Mouse (Mus musculus): Measurements from ENCODE around the gene Ddr2.
"Not testable (repeated sequence)": the region's sequence is repeated elsewhere in the genome, so short reads cannot be mapped to it uniquely, and the experiment has no call there.

Ddr2 gene

DNA sequence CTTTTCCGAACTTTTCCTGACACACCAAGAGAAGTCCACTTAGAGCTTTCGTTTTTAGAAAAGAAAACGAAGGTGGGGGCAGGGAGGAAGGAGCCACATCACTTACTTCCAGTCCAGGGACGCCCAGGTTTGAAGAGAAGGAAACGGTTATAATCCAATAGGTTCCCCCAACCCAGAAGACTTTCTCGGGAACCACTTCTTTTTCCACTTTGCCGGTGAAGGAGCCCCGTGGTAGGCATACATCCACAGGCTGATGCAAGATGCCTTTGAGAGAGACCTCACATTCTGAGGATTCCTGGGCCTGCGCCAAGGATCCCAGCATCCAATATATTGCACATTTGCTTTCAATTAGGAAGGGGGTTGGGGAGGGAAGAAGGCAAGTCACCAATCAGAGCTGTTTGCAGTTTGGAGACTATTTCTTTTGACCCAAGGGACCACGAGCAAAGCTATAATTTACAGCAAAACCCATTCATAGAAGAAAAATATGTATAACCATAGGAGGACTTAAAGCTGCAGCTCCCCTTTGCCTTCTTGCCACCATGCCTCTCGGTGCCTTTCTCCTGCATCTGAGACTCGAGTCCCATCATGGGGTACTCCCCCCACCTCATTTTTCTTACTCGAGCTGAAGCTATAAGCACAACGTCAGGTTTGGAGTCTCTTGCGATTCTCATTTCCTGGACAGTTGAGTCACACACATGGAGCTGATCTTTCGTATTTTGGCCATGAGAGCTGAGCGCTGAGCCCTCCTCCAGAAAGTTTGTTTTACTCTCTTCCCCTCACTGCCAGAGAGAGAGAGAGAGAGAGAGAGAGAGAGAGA lies at the start of gene Ddr2:
Gene Ddr2 (minus strand): TSS at position 247 of the 817 bp plus-strand sequence.
- peak; percentile 57 for DNase-seq (ENCODE audit: low spot score)

DNA sequence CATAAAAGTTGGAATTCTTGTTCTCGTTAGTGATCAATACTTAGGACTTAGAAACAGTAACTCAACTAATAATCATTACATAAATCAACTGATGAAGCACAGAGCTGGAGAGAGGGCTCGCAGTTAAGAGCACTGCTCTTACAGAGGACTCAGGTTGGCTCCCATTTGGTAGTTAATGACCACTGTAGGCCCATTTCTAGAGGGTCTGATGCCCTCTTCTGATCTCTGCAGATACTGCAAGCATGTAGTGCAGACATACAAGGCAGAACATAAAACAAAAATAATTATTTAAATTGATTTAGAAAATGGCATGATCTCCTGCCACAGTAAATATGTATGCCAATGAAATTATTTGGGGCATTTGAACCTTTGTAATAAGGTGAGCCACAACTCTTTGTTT lies 49.1 kb upstream of the Ddr2 start:
- no peak for DNase-seq (ENCODE audit: low spot score)

DNA sequence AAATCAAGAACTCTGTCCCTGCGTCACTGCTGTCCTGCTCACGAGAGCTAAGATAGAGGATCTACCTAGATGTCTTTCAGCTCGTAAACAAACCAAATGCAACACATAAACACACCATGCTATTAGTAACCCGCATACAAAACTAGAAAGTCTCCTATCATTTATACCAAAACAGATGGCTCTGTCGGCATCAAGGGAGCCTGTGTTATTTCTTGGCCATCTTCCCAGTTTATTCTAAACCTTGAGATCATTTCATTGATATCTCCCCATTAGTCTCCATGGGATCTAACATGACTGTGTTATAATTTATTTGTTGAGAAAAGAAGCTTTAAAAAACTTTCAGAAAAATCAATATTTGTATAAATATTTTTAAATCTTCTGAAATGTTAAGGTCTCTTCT lies 45.2 kb upstream of the Ddr2 start:
- no peak for DNase-seq (ENCODE audit: low spot score)

DNA sequence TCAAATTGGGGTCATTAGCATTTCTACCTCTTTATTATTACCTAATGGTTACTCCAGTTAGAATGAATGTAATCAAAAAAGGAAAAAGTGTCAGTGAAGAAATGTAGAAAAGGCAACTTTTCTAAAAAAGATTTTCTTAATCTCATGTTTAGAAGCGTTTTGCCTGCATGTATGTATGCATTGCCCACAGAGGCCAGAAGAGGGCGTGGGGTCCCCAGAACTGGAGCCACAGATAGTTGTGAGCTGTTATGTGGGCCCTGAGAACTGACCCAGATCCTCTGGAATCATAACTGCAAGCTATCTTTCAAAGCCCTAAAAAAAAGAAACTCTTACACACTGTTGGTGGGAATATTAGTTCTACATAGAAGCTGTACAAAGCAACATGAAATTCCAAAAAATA lies 44.7 kb upstream of the Ddr2 start:
- no peak for DNase-seq (ENCODE audit: low spot score)

DNA sequence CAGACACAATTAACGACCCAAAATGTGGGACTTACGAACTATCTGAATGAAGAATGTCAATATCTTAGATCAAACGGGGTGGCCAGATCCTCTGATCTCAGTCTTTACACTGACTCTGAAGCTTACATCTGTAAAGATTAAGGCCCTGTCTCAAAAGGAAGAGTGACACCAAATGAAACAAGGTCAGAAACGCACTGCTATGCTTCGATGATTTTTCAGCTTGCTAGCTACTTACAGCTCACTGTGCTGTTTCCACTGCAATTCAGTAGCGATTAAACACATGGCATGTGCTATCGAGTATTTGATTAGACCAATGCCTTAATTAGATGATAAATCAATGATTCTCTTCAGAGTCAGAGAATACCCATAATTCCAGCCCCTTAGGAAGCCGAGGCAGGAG lies 43.4 kb upstream of the Ddr2 start:
- DNase-seq (ENCODE audit: low spot score) = no peak

DNA sequence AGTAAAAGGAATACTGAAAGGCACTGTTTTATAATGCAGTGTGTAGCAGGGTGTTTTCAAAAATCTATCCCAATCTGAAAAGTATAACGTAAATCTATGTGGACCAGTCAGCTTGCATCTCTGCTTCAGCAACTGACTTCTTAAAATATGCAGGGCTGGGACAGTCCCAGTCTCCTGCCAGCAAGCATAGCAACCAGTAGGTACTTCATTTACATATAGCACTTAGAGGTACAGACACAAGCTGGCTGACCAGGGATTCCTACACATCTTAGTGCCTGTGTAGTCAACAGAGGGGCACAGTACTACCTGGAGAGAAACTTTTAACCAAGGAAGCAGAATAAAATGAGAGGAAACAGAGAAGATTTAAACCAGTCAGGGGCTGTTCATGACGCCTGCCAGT lies 42.0 kb upstream of the Ddr2 start:
- no peak for DNase-seq (ENCODE audit: low spot score)

DNA sequence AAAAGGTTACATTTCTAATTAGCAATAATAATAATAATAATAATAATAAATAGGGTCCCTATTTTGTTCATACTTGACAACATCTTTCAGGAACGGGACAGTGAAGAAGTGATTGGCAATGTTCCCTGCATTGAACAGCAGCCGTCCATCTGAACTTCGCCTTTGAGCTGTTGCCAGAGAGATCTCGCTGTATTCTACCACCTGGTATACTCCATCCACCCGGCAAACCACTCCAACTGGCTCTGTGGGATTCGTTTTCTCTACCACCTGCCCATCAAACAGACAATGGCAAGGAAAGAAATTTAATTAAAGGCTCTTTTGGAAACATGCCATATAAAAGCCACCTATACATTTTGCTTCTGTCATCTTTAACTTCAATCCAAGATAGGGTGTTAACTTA lies 40.3 kb upstream of the Ddr2 start:
- no peak for DNase-seq (ENCODE audit: low spot score)

DNA sequence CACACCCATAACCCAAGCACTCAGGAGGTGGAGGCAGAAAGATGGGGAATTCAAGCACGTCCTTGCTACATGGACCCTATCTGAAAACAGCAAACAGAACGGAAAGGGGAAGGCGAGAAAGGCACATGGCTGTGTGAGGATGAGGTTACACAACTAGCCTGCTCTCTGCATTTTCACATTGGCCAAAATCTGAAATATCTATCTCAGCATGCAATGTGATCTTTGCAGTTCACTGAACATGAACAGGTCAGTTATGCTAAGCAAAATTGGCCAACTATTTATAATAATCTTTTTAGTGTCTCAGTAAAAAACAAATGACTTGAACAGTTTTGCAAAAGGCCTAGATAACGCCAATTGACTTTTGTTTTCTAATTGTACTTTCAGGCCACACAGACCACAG lies 39.2 kb upstream of the Ddr2 start:
- DNase-seq (ENCODE audit: low spot score) = no peak

DNA sequence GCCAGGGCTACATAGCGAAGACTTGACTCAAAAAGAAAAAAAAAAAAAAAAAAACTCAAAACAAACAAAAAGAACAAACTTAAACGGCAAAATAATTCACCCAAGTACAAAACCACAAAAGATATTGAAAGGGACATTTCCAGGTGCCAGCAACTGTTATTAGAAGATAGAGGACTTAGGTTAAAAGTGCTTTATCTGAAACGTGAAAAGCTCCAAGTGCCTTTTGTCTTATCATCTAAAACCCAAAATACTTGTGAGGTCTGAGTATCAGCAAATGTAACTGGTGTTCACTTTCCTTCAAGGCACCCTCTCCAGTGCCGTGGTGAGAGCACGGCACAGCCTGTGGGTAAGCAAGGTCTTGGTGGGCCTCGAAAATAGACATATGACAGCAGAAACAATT lies 38.0 kb upstream of the Ddr2 start:
- DNase-seq (ENCODE audit: low spot score) = no peak

DNA sequence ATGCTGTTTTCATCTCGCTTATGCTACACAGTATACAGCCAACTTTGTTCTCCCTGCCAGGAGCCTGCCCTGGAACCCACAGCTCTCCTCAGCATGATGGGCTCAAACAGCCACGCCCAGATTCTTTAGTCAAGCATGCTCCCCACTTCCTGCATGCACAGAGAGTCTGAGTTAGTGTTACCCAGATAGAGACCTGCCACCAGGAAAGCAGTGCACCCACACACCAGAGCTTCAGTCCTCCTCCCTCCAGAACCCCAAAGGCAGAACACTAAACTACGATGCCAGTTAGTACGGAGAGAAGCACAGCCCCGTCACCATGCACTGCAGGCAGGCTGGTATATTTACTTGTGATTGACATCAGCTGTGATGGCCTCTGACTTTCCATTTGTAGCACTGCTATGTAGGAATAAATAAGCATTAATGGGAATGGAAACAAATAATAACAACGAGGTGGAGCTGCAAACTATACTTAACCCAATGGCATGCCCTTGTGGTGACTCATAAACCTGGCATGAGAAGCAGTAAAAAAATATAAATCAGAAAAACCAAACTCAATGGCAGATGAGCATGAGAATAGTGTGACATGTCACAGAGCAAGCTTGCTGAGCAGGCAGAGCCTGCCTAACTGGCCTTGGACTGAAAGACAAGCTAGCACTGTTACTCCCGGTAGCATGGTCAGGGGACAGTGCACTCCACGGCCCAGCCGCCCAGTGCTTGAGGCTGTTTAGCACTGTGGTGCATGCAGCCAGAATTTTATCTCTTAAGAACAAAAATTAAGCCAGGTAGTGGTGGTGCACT lies 37.3 kb upstream of the Ddr2 start:
- peak; percentile 64 for DNase-seq (ENCODE audit: low spot score)

DNA sequence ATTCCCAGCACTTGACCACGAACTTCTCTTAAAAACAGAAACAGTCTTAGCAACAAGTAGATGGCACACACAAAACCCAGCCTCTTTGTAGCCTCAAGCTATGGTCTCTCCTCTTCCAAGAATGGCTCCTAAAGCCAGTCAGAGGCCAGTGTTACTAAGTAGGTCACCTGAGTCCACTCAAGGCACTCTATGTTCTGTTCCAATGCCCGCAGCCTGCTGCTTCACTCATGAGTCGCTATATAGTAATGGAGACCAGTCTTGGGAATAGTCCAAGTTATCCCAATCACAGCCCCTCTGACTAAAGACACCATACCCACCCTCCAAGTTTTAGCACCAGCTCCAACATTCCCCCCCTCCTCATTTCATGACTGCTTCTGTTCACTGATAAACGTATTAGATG lies 35.0 kb upstream of the Ddr2 start:
- no peak for DNase-seq (ENCODE audit: low spot score)

DNA sequence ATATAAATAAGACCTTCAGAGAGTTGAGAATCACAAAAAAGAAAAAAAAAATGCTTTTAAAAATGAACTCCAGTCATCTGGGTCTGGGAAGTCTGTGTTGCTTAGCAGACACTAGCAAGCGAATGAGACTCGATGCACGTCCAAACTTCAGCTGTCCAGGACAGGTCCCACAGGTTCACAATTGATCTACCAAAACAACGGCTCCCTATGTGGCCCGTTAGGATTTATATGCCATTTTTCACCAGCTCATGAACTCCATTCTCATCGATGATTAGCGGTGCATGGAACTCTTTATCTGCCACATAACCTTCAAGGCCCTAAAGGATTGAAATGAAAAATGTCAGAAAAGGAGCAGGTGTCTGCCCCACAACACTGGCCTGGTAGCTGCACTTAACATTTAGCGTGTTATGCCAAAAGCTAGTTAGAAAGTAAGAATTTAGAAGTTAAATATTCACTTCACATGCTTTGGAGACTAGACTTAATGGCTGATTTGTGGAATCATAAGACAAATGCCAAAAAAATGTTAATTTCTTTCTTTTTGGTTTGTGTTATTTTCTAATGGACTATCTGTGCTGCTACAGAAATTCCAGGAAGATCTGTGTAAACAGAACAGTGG lies 31.8 kb upstream of the Ddr2 start:
- DNase-seq (ENCODE audit: low spot score) = no peak

DNA sequence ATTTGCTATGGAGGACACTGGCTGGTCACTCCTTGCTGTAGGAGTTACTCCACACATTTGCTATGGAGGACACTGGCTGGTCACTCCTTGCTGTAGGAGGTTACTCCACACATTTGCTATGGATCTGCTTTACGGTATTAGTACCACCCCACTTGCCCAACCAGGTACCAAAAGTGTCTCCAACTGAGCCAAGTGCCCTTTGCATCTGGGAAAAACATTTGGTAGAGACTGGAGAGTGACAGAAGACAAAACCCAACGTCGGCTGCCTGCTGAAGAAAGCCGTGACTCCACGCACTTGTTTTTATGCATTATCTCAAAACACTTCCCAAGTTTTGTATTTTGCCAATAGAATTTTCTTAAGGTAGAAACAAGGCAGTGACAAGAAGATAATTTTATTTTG lies 31.1 kb upstream of the Ddr2 start:
- no peak for DNase-seq (ENCODE audit: low spot score)

DNA sequence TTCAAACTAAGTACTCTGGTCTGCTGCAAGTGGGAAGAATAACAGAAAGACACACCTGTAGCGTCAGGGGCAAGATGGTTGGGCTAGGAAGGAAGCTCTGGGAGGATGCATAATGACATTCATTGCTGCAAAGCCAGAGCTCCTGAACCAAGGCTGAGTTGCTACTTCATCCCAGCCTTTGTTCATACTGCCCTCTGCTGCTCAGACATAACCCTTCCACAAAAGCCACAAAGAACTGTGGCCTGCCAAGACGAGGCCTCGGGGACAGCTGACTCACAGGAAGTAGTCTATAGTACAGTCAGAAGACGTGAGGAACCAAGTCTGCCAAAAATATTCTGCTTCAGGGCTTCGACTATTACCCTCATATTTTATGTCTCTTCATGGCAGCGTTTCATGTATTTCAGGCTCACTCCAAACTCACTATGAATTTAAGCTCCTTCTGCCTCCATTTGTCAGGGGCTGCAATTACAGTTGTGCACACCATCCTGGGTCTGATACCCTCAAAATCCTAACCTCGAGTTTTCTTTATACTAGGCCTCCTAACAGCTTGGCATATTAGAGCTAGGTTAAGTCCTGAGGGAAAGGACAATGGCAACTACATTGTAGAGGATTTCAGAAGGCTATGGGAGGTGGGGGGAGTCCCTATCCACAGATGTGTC lies 25.9 kb upstream of the Ddr2 start:
- DNase-seq (ENCODE audit: low spot score) = peak; percentile 55

DNA sequence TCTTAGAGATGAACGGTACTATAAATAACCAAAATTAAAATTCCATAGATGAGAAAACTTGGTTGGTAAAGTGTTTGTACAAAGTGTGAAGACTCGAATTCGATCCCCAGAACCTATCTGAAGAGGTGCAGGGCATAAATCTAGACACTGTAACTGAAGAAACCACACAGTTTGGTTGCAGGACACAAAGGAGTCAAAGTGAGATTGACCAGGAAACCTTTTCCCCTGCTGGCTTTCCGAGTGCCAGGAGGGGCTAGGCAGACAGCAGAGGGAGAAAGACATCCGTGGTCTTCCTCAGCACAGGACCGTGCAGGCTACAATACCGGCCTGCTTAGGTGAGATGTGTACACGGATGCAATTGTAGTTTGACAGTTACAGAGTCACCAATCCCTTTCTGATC lies 23.7 kb upstream of the Ddr2 start:
- no peak for DNase-seq (ENCODE audit: low spot score)

DNA sequence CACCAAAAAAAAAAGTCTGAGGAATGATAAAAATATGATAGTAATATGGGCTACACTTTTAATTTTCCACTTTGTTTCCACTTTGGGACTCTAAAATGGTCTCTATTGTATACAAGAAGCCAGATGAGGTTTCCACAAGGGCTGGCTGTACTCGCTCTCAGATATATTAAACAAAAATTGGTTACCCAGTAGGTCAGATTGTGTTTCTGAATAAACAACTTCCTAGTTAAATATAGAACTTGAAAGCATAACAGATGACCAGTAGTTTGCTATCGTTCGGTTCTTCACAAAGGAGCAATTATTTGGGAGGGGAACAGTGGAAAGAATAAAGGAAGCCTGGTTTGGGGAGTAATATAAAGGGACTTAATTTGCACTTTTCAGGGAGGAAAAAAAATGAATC lies 20.4 kb upstream of the Ddr2 start:
- no peak for DNase-seq (ENCODE audit: low spot score)

DNA sequence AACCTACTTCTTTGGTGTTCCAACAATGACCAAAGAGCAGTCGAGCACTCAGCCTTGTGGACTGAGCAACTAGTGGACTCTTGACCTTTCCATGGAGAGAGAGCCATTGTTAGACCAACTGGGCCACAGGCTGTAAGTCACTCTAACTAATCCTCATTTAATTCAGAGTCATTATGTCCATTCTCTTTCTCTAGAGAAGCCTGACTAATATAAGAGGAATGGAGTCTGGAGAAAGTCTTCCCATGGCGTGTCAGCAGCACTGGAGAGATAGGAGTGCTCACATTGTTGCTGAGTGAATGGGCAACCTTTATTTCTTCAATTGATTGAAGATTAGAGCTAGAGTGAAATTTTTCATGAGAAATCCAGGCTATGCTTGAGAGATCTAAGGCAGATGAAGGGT lies 14.1 kb upstream of the Ddr2 start:
- no peak for DNase-seq (ENCODE audit: low spot score)

DNA sequence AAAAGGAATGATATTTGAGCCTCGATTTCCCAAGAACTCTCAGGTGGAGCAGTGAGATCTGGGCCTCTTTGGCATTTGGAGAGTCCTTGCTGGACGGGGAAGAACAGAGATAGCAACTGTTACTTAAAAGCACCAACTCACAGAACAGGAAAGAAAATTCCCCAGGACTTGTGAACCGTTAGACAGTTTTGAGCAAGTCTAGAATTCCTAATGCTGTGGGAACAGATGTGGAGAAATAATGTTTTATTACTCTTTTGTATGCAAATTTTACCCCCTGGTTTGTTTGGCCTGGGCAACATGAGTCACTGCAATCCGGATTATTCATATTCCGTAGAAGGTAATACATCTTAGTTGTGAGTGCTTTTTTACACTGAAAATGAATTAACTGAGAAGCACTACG lies 3.1 kb upstream of the Ddr2 start:
- DNase-seq (ENCODE audit: low spot score) = no peak

DNA sequence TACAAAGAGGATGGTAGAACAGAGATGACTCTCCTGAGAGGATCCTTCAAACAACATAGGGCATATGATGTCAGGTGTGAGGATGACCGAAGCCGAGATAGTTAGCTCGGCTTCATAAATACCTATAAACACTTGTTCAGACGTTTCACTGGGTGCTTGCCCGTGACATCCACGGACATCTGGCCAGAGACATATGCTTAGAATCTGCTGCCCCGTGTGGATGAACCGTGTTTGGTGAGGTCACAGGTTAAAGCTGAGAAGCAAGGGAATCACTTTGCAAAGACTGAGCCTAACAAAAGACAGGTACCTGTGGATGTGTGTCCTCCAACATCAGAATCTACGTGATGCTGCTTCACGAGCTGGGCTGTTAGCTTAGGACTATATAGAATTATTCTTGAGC lies 1.7 kb upstream of the Ddr2 start:
- DNase-seq (ENCODE audit: low spot score) = no peak

DNA sequence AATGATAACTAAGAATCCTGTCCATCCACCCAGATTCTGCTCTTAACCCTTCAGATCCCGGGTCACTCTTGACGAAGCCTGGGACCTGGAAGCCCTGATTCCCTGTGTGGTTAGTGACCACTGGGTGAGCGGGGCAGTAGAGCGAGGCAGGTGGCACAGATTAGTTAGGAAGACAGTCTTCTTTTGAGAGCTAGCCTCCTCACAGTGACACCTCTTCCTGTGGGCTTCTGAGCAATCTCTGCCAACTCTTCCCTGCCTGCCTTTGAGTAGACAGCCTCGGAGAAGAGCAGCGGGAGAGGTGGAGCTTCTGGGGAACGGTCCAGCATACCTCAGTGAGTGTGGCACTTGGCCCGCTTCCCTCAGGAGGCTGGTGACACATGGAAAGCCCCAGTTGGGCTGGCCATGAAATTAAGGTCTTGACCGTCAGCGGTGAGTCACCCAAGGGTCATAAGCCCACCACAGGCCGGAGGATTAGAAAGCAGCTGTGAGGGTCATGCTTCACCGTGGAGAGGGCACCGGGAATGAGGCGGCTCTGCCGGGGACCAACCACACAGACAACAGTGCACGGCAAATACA lies 1.2 kb upstream of the Ddr2 start:
- peak; percentile 7 for DNase-seq (ENCODE audit: low spot score)

DNA sequence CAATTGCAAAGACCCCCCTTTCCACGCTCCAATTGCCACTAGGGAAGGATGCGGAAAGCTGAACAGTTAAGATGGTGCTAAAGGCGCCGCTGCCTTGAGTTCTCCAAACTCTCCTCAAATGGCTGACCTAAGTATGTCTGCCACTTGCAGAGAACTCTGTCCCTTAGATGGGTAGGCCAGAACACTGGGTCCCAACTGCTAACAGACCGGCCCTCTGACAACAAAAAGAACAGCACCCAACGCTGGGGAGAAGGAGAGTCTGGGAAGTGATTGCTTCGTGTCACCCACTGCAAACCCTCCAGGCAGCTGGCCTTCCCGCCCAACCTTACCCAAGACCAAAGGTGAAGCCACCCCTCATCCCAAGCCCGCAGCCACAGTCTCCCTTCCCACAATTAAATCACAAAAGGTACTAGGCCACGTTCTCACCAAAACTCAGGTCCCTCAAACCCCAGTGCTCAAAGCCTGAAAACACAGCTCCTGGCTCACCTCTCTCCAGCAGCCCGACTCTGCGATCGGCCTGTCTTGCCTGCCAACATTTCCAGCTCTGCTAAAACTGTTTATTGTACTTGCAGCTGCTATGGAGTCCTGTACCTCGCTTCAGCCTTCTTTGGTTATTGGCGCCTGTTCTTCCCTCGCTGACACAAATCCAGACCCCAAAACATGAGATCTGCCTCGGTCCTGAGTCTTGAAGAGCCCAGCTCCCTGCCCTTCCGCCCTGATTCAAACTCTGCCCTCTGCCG lies 616 bp downstream of the Ddr2 start:
- DNase-seq (ENCODE audit: low spot score) = peak; percentile 12

DNA sequence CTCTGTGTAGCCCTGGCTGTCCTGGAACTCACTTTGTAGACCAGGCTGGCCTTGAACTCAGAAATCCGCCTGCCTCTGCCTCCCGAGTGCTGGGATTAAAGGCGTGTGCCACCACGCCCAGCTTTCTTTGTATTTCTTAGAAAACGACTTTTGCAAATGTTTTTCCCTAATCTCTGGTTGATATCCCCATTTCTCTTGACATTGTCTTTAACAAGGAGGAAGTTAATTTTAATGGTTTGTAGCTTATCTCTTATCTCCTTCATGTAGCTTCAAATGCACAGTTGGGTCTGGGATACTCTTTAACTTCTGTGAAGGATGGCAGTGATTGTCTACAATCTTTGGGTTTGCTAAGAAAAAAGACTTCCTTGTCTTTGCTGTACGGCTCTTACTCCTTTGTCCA lies 7.7 kb downstream of the Ddr2 start:
- DNase-seq (ENCODE audit: low spot score) = not testable (repeated sequence)
